Mouse (Mus musculus): ENCODE results near the gene Shd. TPM values are rescaled to one million over a fixed set of nuclear protein-coding genes. Genes with fewer than 3 reads are reported as not detected.
"Not testable (repeated sequence)": the region's sequence is repeated elsewhere in the genome, so short reads cannot be mapped to it uniquely, and the experiment has no call there.

Shd gene
- polyA plus RNA-seq (2015; fragmentation: Nextera tagmentation; extraction: Ambion mirVana): 0.09 and 0.18 TPM in 2 replicates

- peaks cover 31% of the 10 kb centered on the region for H3K27me3 ChIP-seq (ENCODE audit: control insufficient read depth, insufficient read depth, low read depth, low read length)
- WGBS (ENCODE audit: insufficient replicate concordance): 9% methylated on average over 54 of the region's 55 CpGs
These were observed at the start of gene Shd for GRCm38 (mm10) chr17:55969966-55970891. TSS of gene Shd (plus strand) at chr17:55970467.

GRCm38 (mm10) chr17:55931553-55932502 lies 38.4 kb upstream of the Shd start:
- 1% methylated on average over 33 of the region's 33 CpGs for WGBS (ENCODE audit: insufficient replicate concordance)
- no peaks in the 10 kb centered on the region for H3K27me3 ChIP-seq (ENCODE audit: control insufficient read depth, insufficient read depth, low read depth, low read length)
- no peaks in the 10 kb centered on the region; the same call in 1 of the 2 replicates for H3K36me3 ChIP-seq (ENCODE audit: control insufficient read depth, insufficient read depth)
- peaks cover 8% of the 10 kb centered on the region for H3K4me1 ChIP-seq (ENCODE audit: control insufficient read depth, low read depth, low read length)
- peak overlapping the region; percentile 76 for H3K4me2 ChIP-seq (ENCODE audit: low read depth, low read length)
- H3K27ac ChIP-seq (ENCODE audit: low read length): peak overlapping the region; percentile 80
- H3K4me3 ChIP-seq (ENCODE audit: low read depth, low read length): peak overlapping the region; percentile 66
- H3K9me3 ChIP-seq (replicated peaks; ENCODE audit: control insufficient read depth, low read length): peaks cover 3% of the 10 kb centered on the region
- peak; percentile 81 for ATAC-seq (ENCODE audit: low read depth)
- peak overlapping the region; percentile 66 for H3K9ac ChIP-seq (ENCODE audit: low read depth, low read length)

More at GRCm38 (mm10) chr17:55969966-55970891, at the start of gene Shd:
- Histone ChIP-seq H3K27ac (ENCODE audit: low read length) (no peak within 1 kb of the TSS), H3K4me2 (ENCODE audit: low read depth, low read length) (peak within 1 kb of the TSS; percentile 63), H3K36me3 (ENCODE audit: control insufficient read depth, insufficient read depth) (no peaks in the 10 kb centered on the region; the same call in 1 of the 2 replicates), H3K4me3 (ENCODE audit: low read depth, low read length) (peak within 1 kb of the TSS; percentile 37), H3K9me3 (replicated peaks; ENCODE audit: control insufficient read depth, low read length) (no peaks in the 10 kb centered on the region), H3K4me1 (ENCODE audit: control insufficient read depth, low read depth, low read length) (no peaks in the 10 kb centered on the region), H3K9ac (ENCODE audit: low read depth, low read length) (peak within 1 kb of the TSS; percentile 5; the same call in 1 of the 2 replicates)
- no peak for ATAC-seq (ENCODE audit: low read depth)

GRCm38 (mm10) chr17:55932635-55933034 lies 37.6 kb upstream of the Shd start:
- peak overlapping the region; percentile 80 for H3K27ac ChIP-seq (ENCODE audit: low read length)
- peaks cover 3% of the 10 kb centered on the region for H3K9me3 ChIP-seq (replicated peaks; ENCODE audit: control insufficient read depth, low read length)
- peak overlapping the region; percentile 76 for H3K4me2 ChIP-seq (ENCODE audit: low read depth, low read length)
- 21% methylated on average over 2 of the region's 2 CpGs for WGBS (ENCODE audit: insufficient replicate concordance)
- H3K36me3 ChIP-seq (ENCODE audit: control insufficient read depth, insufficient read depth): no peaks in the 10 kb centered on the region; the same call in 1 of the 2 replicates
- peaks cover 8% of the 10 kb centered on the region for H3K4me1 ChIP-seq (ENCODE audit: control insufficient read depth, low read depth, low read length)
- peak overlapping the region; percentile 66 for H3K4me3 ChIP-seq (ENCODE audit: low read depth, low read length)
- ATAC-seq (ENCODE audit: low read depth): peak; percentile 47
- peak overlapping the region; percentile 66 for H3K9ac ChIP-seq (ENCODE audit: low read depth, low read length)
- no peaks in the 10 kb centered on the region for H3K27me3 ChIP-seq (ENCODE audit: control insufficient read depth, insufficient read depth, low read depth, low read length)

GRCm38 (mm10) chr17:55933191-55933590 lies 37.1 kb upstream of the Shd start:
- H3K27ac ChIP-seq (ENCODE audit: low read length): peak overlapping the region; percentile 80
- no peak for ATAC-seq (ENCODE audit: low read depth)

DNA sequence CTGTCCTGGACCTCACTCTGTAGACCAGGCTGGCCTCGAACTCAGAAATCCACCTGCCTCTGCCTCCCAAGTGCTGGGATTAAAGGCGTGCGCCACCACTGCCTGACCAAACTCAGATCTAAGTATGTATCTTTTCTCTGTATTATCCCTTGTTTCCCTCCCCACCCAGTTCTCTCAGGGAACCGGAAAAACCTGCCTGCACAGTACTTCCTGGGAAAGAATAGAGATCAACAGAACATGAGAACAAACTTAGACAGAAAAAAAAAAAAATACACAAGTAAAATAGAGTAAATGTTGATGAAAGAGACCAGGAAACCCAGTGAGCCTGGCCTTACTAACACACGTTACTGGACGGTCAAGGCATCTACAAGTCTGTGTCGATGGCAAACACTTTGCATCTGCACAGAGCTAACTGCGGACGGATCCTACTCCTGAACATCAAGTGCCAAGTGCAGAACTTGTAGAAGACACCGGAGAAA lies 25.8 kb upstream of the Shd start:
- not testable (repeated sequence) for H3K4me1 ChIP-seq (ENCODE audit: control insufficient read depth, low read depth, low read length); H3K27me3 ChIP-seq (ENCODE audit: control insufficient read depth, insufficient read depth, low read depth, low read length); H3K36me3 ChIP-seq (ENCODE audit: control insufficient read depth, insufficient read depth); H3K9me3 ChIP-seq (replicated peaks; ENCODE audit: control insufficient read depth, low read length); ATAC-seq (ENCODE audit: low read depth)
- Histone ChIP-seq H3K4me2 (ENCODE audit: low read depth, low read length) (peak overlapping the region; percentile 82), H3K27ac (ENCODE audit: low read length) (peak overlapping the region; percentile 89), H3K4me3 (ENCODE audit: low read depth, low read length) (peak overlapping the region; percentile 66), H3K9ac (ENCODE audit: low read depth, low read length) (peak overlapping the region; percentile 13; the same call in 1 of the 2 replicates)
- 32% methylated on average over 10 of the region's 10 CpGs for WGBS (ENCODE audit: insufficient replicate concordance)

More at GRCm38 (mm10) chr17:55933191-55933590, 37.1 kb upstream of the Shd start:
- Histone ChIP-seq H3K36me3 (ENCODE audit: control insufficient read depth, insufficient read depth) (no peaks in the 10 kb centered on the region; the same call in 1 of the 2 replicates), H3K4me3 (ENCODE audit: low read depth, low read length) (peak overlapping the region; percentile 66), H3K4me1 (ENCODE audit: control insufficient read depth, low read depth, low read length) (peaks cover 8% of the 10 kb centered on the region), H3K4me2 (ENCODE audit: low read depth, low read length) (peak overlapping the region; percentile 76), H3K9me3 (replicated peaks; ENCODE audit: control insufficient read depth, low read length) (peaks cover 3% of the 10 kb centered on the region), H3K27me3 (ENCODE audit: control insufficient read depth, insufficient read depth, low read depth, low read length) (no peaks in the 10 kb centered on the region), H3K9ac (ENCODE audit: low read depth, low read length) (peak overlapping the region; percentile 66)
- WGBS (ENCODE audit: insufficient replicate concordance): 78% methylated on average over 15 of the region's 15 CpGs

DNA sequence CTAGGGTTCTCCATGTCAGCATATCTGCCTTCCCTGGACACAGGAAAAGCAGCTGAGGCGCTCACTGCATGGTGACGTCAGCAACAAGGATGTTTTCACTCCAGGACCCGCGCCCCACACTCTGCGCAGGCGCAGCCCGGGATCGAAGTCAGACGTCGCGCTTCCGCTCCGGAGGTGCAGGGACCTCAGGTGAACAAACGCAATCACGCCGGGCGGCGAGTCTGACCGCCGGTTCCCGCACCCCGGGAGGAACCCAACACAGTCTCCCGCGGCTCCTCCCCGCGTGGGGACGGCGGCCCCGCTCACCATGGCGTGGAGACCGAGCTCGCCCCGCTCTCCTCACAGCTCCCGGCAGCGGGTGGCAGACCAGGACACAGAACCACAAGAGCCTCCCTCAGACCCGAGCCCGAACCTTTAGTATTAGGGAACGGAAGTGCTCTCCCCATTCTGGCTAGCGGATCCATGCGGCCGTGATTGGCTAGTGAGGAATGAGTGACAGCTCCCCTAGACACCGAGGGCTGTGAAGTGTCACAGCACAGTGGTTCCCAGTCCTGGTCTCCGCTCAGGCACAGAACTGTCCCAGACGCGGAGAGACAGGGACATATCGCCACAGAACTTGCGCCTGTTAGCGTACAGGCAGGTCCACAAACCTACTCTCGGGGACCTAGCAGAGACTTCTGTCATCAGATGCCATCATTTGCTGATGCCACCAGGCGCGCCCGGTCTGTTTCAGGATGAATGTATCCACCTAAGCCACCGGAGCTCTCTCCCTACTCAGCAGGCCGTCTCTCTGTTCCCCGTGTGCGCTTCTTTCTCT lies 25.2 kb upstream of the Shd start:
- Histone ChIP-seq H3K9ac (ENCODE audit: low read depth, low read length) (peak overlapping the region; percentile 63), H3K4me3 (ENCODE audit: low read depth, low read length) (peak overlapping the region; percentile 66), H3K4me2 (ENCODE audit: low read depth, low read length) (peak overlapping the region; percentile 82), H3K27ac (ENCODE audit: low read length) (peak overlapping the region; percentile 89)
- not testable (repeated sequence) for H3K9me3 ChIP-seq (replicated peaks; ENCODE audit: control insufficient read depth, low read length); H3K4me1 ChIP-seq (ENCODE audit: control insufficient read depth, low read depth, low read length); H3K36me3 ChIP-seq (ENCODE audit: control insufficient read depth, insufficient read depth); H3K27me3 ChIP-seq (ENCODE audit: control insufficient read depth, insufficient read depth, low read depth, low read length)
- WGBS (ENCODE audit: insufficient replicate concordance): under 1% methylated on average over 56 of the region's 56 CpGs
- ATAC-seq (ENCODE audit: low read depth): peak; percentile 97

- Histone ChIP-seq H3K9me3 (replicated peaks; ENCODE audit: control insufficient read depth, low read length) (no peaks in the 10 kb centered on the region), H3K4me1 (ENCODE audit: control insufficient read depth, low read depth, low read length) (peaks cover 5% of the 10 kb centered on the region), H3K4me2 (ENCODE audit: low read depth, low read length) (peak overlapping the region; percentile 82), H3K9ac (ENCODE audit: low read depth, low read length) (peak overlapping the region; percentile 63), H3K4me3 (ENCODE audit: low read depth, low read length) (peak overlapping the region; percentile 66), H3K27me3 (ENCODE audit: control insufficient read depth, insufficient read depth, low read depth, low read length) (no peaks in the 10 kb centered on the region), H3K27ac (ENCODE audit: low read length) (peak overlapping the region; percentile 89), H3K36me3 (ENCODE audit: control insufficient read depth, insufficient read depth) (no peaks in the 10 kb centered on the region)
- ATAC-seq (ENCODE audit: low read depth): no peak
- WGBS (ENCODE audit: insufficient replicate concordance): 35% methylated on average over 5 of the region's 5 CpGs
These were observed 24.6 kb upstream of the Shd start for GRCm38 (mm10) chr17:55945696-55946095.

DNA sequence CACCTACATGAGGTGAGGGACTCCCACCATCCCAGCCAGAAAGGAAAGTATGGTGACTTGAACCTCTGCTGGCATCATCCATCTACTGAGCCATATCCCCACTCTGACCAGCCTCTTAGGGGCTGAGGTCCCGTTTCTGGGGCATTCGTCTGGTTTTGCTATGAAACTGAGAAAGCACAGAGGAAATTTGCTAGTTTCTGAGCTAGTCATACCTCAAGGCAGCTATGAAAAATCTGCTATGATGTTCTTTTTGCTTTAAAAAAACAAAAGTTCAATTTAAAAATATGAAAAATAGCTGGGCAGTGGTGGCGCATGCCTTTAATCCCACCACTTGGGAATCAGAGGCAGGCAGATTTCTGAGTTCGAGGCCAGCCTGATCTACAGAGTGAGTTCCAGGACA lies 21.6 kb upstream of the Shd start:
- Histone ChIP-seq H3K9me3 (replicated peaks; ENCODE audit: control insufficient read depth, low read length) (no peaks in the 10 kb centered on the region), H3K27ac (ENCODE audit: low read length) (no peak overlapping the region), H3K4me2 (ENCODE audit: low read depth, low read length) (no peak overlapping the region), H3K4me3 (ENCODE audit: low read depth, low read length) (no peak overlapping the region), H3K9ac (ENCODE audit: low read depth, low read length) (no peak overlapping the region), H3K4me1 (ENCODE audit: control insufficient read depth, low read depth, low read length) (peaks cover 5% of the 10 kb centered on the region), H3K27me3 (ENCODE audit: control insufficient read depth, insufficient read depth, low read depth, low read length) (no peaks in the 10 kb centered on the region), H3K36me3 (ENCODE audit: control insufficient read depth, insufficient read depth) (no peaks in the 10 kb centered on the region)
- WGBS (ENCODE audit: insufficient replicate concordance): 73% methylated on average over 4 of the region's 4 CpGs
- ATAC-seq (ENCODE audit: low read depth): no peak
